Mouse (Mus musculus) myocyte (in vitro differentiated cells): ENCODE measurements at regions not wholly inside any gene's neighbourhood (a gene's known extent, or its start where the extent isn't known, plus 50 kb on each side); places are given as distances from the start of the nearest gene placed in this dataset.

Experiments used
- CEBPB ChIP-seq: IDR thresholded peaks from 2 replicates; pipeline ENCODE4 v1.6.1; 2011; ENCODE audit warnings: mild to moderate bottlenecking, moderate library complexity; ENCODE audit not compliant: poor library complexity, insufficient read depth, severe bottlenecking
- MAX ChIP-seq: IDR thresholded peaks from one replicate; pipeline ENCODE4 v1.6.1; 2011; ENCODE audit warnings: low read depth, mild to moderate bottlenecking, control low read depth
- POLR2A ChIP-seq: IDR thresholded peaks from one replicate; pipeline ENCODE4 v1.6.1; 2011; ENCODE audit warnings: low read depth, mild to moderate bottlenecking, control low read depth, moderate library complexity; ENCODE audit not compliant: insufficient read length
- POLR2AphosphoS2 ChIP-seq: IDR thresholded peaks from one replicate; pipeline ENCODE4 v1.6.1; 2011; ENCODE audit warnings: low read depth, control low read depth; ENCODE audit not compliant: insufficient read length
- REST ChIP-seq: IDR thresholded peaks from one replicate; pipeline ENCODE4 v1.6.1; 2011; ENCODE audit warnings: mild to moderate bottlenecking, control low read depth, moderate library complexity; ENCODE audit not compliant: insufficient read depth, insufficient read length
- TCF12 ChIP-seq: IDR thresholded peaks from one replicate; pipeline ENCODE4 v1.6.1; 2011; ENCODE audit warnings: mild to moderate bottlenecking, control low read depth; ENCODE audit not compliant: poor library complexity, insufficient read depth, severe bottlenecking
- TCF3 ChIP-seq: IDR thresholded peaks from one replicate; pipeline ENCODE4 v1.6.1; 2011; ENCODE audit warnings: low read depth, control low read depth; ENCODE audit not compliant: insufficient read length
- USF1 ChIP-seq: IDR thresholded peaks from one replicate; pipeline ENCODE4 v1.6.1; 2011; ENCODE audit warnings: low read depth, mild to moderate bottlenecking, control low read depth, moderate library complexity

- no peak for TF ChIP-seq POLR2A
- TF ChIP-seq MAX, result no peak
- TF ChIP-seq USF1, result no peak
- no peak for TF ChIP-seq REST
- TF ChIP-seq POLR2AphosphoS2, result no peak
- TF ChIP-seq CEBPB, result no peak
- no peak for TF ChIP-seq TCF3
- TF ChIP-seq TCF12, result no peak
Observed at GRCm38 (mm10) chr4:22301943-22302215, 55.5 kb upstream of the Fbxl4 start.
